Mouse (Mus musculus) bone marrow macrophage, adult 2 months (primary cell): ENCODE data around the gene Gm853.

Experiments
- CTCF ChIP-seq: IDR thresholded peaks from 2 replicates; pipeline ENCODE4 v1.5.1; 2012; ENCODE audit warnings: low read depth, mild to moderate bottlenecking, low read length, moderate library complexity
- POLR2A ChIP-seq: IDR thresholded peaks from 2 replicates; pipeline ENCODE4 v1.6.1; 2012; ENCODE audit warnings: mild to moderate bottlenecking, low read depth, low read length, borderline replicate concordance

- TF ChIP-seq CTCF (no peak), POLR2A (no peak)
Observed at GRCm38 (mm10) chr4:130186450-130186849, 35.8 kb downstream of the Gm853 start.
